Mouse (Mus musculus) neural tube, embryonic 14.5 days (tissue): ENCODE results near the gene Ccdc149. TPM values are rescaled to one million over a fixed set of nuclear protein-coding genes. Genes with fewer than 3 reads are reported as not detected.
A peak's percentile ranks its signal among the peaks of the same experiment; 100 is the strongest.

Experiments used
- ATAC-seq: fragments of 200-750 bp; cut with Nextera tagmentation; 2 replicates; pipeline ENCODE4 v1.8.0; 2017; ENCODE audit warnings: low read depth, mild to moderate bottlenecking, moderate TSS enrichment, moderate library complexity
- H3K27ac ChIP-seq: fragments of 300-500 bp; sonication (generic); 2 replicates; pipeline ENCODE4 v1.5.1; 2014; ENCODE audit warnings: low read depth, mild to moderate bottlenecking, control low read depth, low read length, moderate library complexity, mixed read lengths
- H3K27me3 ChIP-seq: fragments of 300-500 bp; sonication (generic); 2 replicates; pipeline ENCODE4 v1.6.1; 2014; ENCODE audit warnings: low read length; ENCODE audit not compliant: control insufficient read depth, insufficient read depth
- H3K36me3 ChIP-seq: fragments of 300-500 bp; sonication (generic); 2 replicates; pipeline ENCODE4 v1.6.1; 2014; ENCODE audit warnings: low read length, mixed read lengths; ENCODE audit not compliant: control insufficient read depth, insufficient read depth
- H3K4me1 ChIP-seq: fragments of 300-500 bp; sonication (generic); 2 replicates; pipeline ENCODE4 v1.6.1; 2014; ENCODE audit warnings: low read length; ENCODE audit not compliant: control insufficient read depth, insufficient read depth
- H3K4me2 ChIP-seq: fragments of 300-500 bp; sonication (generic); 2 replicates; pipeline ENCODE4 v1.6.1; 2014; ENCODE audit warnings: mild to moderate bottlenecking, low read depth, low read length, control low read depth
- H3K4me3 ChIP-seq: fragments of 300-500 bp; sonication (generic); 2 replicates; pipeline ENCODE4 v1.5.1; 2014; ENCODE audit warnings: low read depth, low read length, control low read depth, mixed read lengths
- H3K9ac ChIP-seq: fragments of 300-500 bp; sonication (generic); replicated peaks from 2 replicates; pipeline ENCODE4 v1.6.1; 2014; ENCODE audit warnings: low read depth, mild to moderate bottlenecking, control low read depth, low read length, mixed read lengths
- H3K9me3 ChIP-seq: fragments of 300-500 bp; sonication (generic); 2 replicates; pipeline ENCODE4 v1.6.1; 2016; ENCODE audit warnings: low read length; ENCODE audit not compliant: control insufficient read depth
- WGBS: fragments of 180-500 bp; shearing (Covaris S2); extraction: QIAGEN DNeasy Blood & Tissue Kit; methylation state at CpG from one replicate; pipeline ENCODE4 v1.1.7; 2014; 5-methylcytosine and 5-hydroxymethylcytosine counted together
- polyA plus RNA-seq: library from polyadenylated mRNA; unstranded; fragments of >200 nt; fragmentation: Nextera tagmentation; extraction: Ambion mirVana; gene quantifications from 2 replicates; pipeline ENCODE4 v1.2.1, GENCODE M21; 2014

The Ccdc149 gene
- polyA plus RNA-seq, 1 experiment from 2014 or later: 12.3 TPM

DNA sequence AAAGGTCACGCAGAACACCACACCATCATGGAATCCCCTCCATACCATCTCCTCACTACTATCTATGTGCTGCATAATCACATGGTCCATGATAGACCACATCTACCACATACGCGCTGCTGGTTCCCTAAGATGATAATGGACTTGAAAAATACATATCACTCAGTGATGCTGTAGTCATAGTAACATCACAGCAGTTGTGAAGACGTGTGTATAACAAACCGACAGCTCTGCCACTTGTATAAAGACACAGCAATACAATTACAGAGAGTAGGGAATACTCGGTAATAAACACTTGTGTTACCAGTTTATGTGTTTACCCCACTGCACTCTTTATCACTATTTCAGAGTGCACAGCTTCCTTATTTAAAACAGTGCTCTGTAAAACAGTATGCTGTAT is 20.2 kb upstream of the Ccdc149 start:
- Histone ChIP-seq H3K36me3 (no peaks in the 10 kb centered on the region), H3K4me1 (no peaks in the 10 kb centered on the region), H3K9me3 (no peaks in the 10 kb centered on the region), H3K27ac (no peak overlapping the region), H3K4me2 (no peak overlapping the region), H3K4me3 (no peak overlapping the region), H3K9ac (no peak overlapping the region), H3K27me3 (no peaks in the 10 kb centered on the region)
- 85% methylated on average over 6 of the region's 6 CpGs for WGBS
- ATAC-seq: no peak

DNA sequence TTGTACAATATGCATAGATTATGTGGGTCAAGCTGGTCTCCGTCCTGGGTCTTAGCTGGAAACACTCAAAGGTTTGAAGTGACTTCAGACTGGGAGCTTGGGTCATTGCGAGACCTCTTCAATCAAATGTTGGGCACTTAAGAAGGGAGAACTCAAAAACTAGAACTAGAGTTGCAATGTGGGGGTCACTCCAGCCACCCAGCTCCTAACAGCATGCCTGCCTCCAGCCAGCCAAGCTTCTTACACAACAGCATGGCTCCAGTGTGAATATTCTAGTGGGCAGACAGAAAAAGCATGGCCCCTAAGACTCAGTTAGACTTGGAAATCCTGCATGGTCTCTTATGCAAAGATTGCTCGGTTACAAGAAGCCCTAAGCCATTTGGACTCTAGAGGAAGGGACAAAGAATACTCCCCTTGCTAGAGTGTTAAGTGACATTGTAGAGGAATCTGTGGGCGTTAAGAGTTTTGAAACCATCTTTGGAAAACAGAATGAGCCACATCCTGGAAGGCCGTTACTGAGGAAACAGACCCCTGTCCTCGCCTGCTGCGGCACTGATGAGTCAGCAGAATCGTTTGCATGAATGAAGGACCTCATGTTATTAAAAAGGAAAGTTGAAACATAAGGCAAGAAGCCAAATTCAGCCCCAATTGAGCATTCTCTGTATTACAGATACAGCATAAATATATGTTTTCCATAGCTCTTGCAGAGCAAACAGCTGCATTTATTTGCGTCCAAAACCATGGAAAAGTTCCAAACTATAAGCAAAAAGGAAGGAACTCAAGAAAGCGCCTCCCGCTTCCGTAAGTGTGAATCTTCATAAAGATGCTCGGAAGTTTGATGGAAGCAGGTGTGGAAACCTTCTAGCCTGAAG is 16.5 kb upstream of the Ccdc149 start:
- no peaks in the 10 kb centered on the region for H3K9me3 ChIP-seq
- no peaks in the 10 kb centered on the region for H3K27me3 ChIP-seq
- no peak overlapping the region for H3K9ac ChIP-seq
- H3K4me2 ChIP-seq: no peak overlapping the region
- ATAC-seq: no peak
- WGBS: 87% methylated on average over 13 of the region's 13 CpGs
- H3K4me1 ChIP-seq: no peaks in the 10 kb centered on the region
- H3K4me3 ChIP-seq: no peak overlapping the region
- no peak overlapping the region for H3K27ac ChIP-seq
- no peaks in the 10 kb centered on the region for H3K36me3 ChIP-seq

DNA sequence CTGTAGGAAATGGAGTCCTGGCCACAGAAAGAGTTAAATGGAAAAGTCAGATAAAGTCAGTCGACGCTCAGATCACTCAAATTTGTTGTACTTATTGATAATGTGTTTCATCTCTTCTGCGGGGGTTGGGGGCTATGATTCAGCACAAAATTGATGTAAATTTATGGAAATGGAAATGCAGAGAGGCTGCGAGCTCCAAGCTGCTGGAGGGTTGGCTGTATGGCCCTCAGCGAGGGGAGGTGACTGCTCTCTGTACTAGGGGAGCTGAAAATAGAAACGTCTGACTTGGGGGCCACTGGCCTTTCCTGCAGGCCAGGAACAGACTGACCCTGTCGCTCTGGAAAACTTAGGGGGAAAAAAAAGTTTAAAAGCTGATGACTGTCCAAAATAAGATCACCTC is 5.5 kb upstream of the Ccdc149 start:
- peak overlapping the region; percentile 35; the same call in 1 of the 2 replicates for H3K4me3 ChIP-seq
- no peak for ATAC-seq

DNA sequence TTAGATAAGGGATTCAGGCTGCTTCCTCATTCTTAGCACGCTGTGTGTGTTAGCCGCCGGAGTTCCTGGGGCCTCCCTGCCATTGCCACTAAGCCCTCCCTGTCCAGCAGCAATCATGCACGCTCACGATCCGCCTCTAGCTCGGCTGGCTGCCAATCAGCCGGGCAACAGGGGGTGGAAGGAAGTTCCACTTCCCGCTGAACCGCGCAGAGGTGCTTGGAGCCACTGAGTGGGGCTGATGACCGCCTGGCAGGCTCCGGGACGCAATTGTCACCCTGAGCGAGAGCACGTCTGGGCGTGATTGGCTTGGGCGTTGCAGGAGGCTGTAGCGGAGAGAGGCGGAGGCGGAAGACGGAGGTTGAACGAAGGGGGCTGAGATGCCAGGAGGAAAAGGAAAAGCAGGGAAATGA is 5.0 kb upstream of the Ccdc149 start:
- Histone ChIP-seq H3K9me3 (no peaks in the 10 kb centered on the region), H3K27ac (no peak overlapping the region), H3K36me3 (no peaks in the 10 kb centered on the region), H3K4me1 (peaks cover 4% of the 10 kb centered on the region; the same call in 1 of the 2 replicates), H3K4me2 (peak overlapping the region; percentile 65), H3K27me3 (no peaks in the 10 kb centered on the region), H3K4me3 (peak overlapping the region; percentile 35), H3K9ac (peak overlapping the region; percentile 51; the same call in 1 of the 2 replicates)
- 0% methylated on average over 23 of the region's 23 CpGs for WGBS
- ATAC-seq: peak; percentile 79

More for the DNA sequence above, 5.5 kb upstream of the Ccdc149 start:
- Histone ChIP-seq H3K9me3 (no peaks in the 10 kb centered on the region), H3K4me1 (peaks cover 4% of the 10 kb centered on the region; the same call in 1 of the 2 replicates), H3K4me2 (peak overlapping the region; percentile 65), H3K36me3 (no peaks in the 10 kb centered on the region), H3K9ac (peak overlapping the region; percentile 51; the same call in 1 of the 2 replicates), H3K27ac (no peak overlapping the region), H3K27me3 (no peaks in the 10 kb centered on the region)
- WGBS: 7% methylated on average over 7 of the region's 7 CpGs

DNA sequence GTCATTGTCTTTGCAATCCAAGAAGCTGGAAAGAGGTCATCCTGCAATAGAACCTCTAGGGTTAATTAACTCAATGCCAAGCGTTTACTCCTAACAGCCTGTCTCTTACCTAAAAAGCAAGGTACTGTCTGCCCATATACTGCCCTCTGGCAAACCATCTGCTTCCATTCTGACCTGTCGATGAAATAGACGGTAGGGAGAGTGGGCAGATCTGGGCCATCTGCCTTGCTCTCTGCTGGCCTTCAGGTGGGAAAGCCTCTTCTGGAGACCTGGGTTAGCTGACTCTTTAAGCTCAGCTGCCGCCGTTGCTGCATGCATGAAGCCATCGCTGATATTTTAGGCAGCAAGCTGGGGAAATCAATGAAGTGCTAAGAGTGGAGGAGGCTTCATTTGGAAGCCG is 2.7 kb upstream of the Ccdc149 start:
- no peak overlapping the region for H3K9ac ChIP-seq
- no peak overlapping the region for H3K27ac ChIP-seq
- ATAC-seq: no peak
- no peak overlapping the region for H3K4me3 ChIP-seq
- no peak overlapping the region for H3K4me2 ChIP-seq
- no peaks in the 10 kb centered on the region for H3K27me3 ChIP-seq
- H3K4me1 ChIP-seq: peaks cover 10% of the 10 kb centered on the region; the same call in 1 of the 2 replicates
- no peaks in the 10 kb centered on the region for H3K36me3 ChIP-seq
- no peaks in the 10 kb centered on the region for H3K9me3 ChIP-seq
- 90% methylated on average over 7 of the region's 7 CpGs for WGBS

DNA sequence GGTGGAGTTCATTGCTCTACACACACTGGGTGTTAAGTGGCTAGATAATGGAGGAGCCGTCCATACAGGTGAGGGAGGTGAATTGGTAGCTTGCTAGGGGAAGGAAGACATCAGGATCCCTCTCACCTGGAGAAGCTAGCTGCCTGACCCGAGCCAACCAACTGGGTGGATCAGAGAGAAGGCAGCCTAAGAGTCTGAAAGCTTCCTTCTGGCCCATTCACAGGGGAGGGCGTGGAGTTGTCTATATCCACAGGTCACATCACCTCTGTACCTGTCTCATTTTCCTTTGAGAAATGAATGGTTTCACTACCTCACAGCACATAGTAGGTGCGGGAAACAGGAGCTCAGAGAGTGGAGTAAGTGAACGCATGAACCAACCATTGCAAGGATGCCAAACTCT is 770 bp downstream of the Ccdc149 start:
- H3K9me3 ChIP-seq: no peaks in the 10 kb centered on the region
- peak overlapping the region; percentile 91 for H3K9ac ChIP-seq
- peak overlapping the region; percentile 67 for H3K4me3 ChIP-seq
- no peaks in the 10 kb centered on the region for H3K27me3 ChIP-seq
- ATAC-seq: peak; percentile 22; the same call in 1 of the 2 replicates
- peaks cover 6% of the 10 kb centered on the region; the same call in 1 of the 2 replicates for H3K4me1 ChIP-seq
- 56% methylated on average over 5 of the region's 5 CpGs for WGBS
- H3K27ac ChIP-seq: peak overlapping the region; percentile 83; the same call in 1 of the 2 replicates
- H3K4me2 ChIP-seq: peak overlapping the region; percentile 85
- H3K36me3 ChIP-seq: no peaks in the 10 kb centered on the region

DNA sequence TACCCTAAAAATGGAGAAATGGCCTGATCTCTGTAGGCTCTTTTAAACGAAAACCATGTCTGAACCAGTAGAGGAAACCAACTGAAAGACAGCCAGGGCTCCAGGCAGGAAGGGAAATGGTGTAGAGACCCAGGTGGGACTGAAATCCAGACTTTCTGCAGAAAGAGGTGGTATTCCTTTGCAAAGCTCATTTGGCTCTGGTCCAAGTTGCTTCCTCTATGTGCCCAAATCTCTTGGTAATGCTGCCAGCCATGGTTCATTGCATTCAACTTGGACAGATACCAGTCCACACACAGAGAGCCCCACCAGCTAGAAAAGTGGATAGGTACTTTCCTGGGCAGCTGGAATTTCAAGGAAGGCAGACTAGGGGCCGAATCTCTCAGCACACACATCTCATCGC is 3.5 kb downstream of the Ccdc149 start:
- no peaks in the 10 kb centered on the region for H3K9me3 ChIP-seq
- H3K36me3 ChIP-seq: no peaks in the 10 kb centered on the region
- H3K9ac ChIP-seq: no peak overlapping the region
- no peak overlapping the region for H3K27ac ChIP-seq
- no peak overlapping the region for H3K4me3 ChIP-seq
- no peak overlapping the region for H3K4me2 ChIP-seq
- ATAC-seq: no peak
- WGBS: 91% methylated on average over 3 of the region's 3 CpGs
- peaks cover 6% of the 10 kb centered on the region; the same call in 1 of the 2 replicates for H3K4me1 ChIP-seq
- H3K27me3 ChIP-seq: no peaks in the 10 kb centered on the region

DNA sequence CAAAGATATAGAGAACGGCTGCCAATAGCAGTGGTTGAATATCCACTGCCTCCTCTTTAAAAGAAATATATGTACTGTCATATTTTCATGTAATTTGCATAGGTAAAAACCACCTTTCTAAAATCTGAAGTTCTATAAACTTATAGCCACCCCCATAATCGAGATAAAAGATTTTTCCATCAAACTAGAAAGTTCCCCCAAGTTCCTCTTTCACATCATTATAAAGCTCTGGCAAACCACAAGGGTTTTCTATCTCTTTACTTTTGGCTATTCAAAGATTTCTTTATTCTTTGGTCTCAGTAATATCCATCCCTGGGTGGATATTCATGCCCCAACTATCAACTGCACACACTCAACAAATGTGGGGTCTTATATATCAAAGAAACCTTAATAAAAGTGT is 8.9 kb downstream of the Ccdc149 start:
- Histone ChIP-seq H3K9ac (no peak overlapping the region), H3K4me2 (no peak overlapping the region), H3K27ac (no peak overlapping the region), H3K4me3 (no peak overlapping the region), H3K9me3 (no peaks in the 10 kb centered on the region), H3K4me1 (no peaks in the 10 kb centered on the region), H3K27me3 (no peaks in the 10 kb centered on the region), H3K36me3 (no peaks in the 10 kb centered on the region)
- no peak for ATAC-seq
- 88% methylated on average over 2 of the region's 2 CpGs for WGBS

DNA sequence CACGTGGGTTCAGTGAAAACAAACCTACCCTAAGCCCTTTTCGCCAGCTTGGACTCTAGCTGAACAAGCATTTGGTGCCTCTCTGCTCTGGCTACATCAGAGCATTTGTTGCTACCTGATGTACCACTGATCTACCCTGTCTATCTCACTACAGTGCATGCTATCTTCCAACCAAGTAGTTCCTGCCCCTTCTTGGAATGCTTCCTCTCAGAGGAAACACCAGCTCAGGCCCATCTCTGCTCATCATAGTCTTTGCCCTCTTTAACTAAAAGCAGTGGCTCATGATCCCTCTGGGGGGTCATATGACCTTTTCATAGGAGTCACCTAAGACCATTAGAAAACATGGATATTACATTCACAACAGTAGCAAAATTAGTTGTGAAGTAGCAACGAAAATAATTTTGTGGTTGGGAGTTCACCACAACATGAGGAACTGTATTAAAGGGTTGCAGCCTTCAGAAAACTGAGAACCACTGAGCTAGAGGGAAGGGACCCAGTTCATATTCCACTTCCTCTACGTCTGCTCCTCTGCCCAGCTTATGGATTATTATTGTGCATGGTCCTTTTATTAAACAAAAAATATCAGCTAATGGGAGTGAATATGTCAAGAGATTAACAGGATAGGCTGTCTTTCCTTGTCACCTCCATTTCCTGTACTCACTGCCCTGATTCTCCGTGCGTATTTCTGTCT is 9.7 kb downstream of the Ccdc149 start:
- no peaks in the 10 kb centered on the region for H3K27me3 ChIP-seq
- H3K27ac ChIP-seq: no peak overlapping the region
- H3K4me2 ChIP-seq: no peak overlapping the region
- 84% methylated on average over 6 of the region's 6 CpGs for WGBS
- H3K9me3 ChIP-seq: no peaks in the 10 kb centered on the region
- no peak for ATAC-seq
- H3K4me1 ChIP-seq: no peaks in the 10 kb centered on the region
- no peak overlapping the region for H3K9ac ChIP-seq
- H3K4me3 ChIP-seq: no peak overlapping the region
- no peaks in the 10 kb centered on the region for H3K36me3 ChIP-seq
